Mouse (Mus musculus): ENCODE measurements around the gene Kitl.

- no peak for TF ChIP-seq POLR2A (IDR thresholded peaks at IDR 0.05; ENCODE audit: borderline replicate concordance, insufficient read depth, low read length)
- no peak for TF ChIP-seq CTCF (IDR thresholded peaks at IDR 0.05; ENCODE audit: borderline replicate concordance, insufficient read depth, low read depth, low read length)
These were observed 11.3 kb downstream of the Kitl start for GRCm38 (mm10) chr10:100026778-100027177.
